Mouse (Mus musculus) olfactory bulb, adult 2 months (tissue): ENCODE results near the gene Tmem214.

Source experiments
- CTCF ChIP-seq: fragments of 200-500 bp; IDR thresholded peaks from 2 replicates; pipeline ENCODE4 v1.5.1; 2012; ENCODE audit warnings: low read depth, mild to moderate bottlenecking, low read length, moderate library complexity; ENCODE audit not compliant: insufficient read depth
- POLR2A ChIP-seq: fragments of 200-500 bp; IDR thresholded peaks from 2 replicates; pipeline ENCODE4 v1.6.1; 2012; ENCODE audit warnings: mild to moderate bottlenecking, low read depth, low read length, moderate library complexity; ENCODE audit not compliant: insufficient read depth

GRCm38 (mm10) chr5:30914101-30914635, 46.4 kb downstream of the Tmem214 start:
- TF ChIP-seq CTCF: no peak
- no peak for TF ChIP-seq POLR2A
